Mouse (Mus musculus): ENCODE measurements around the gene Wdr25.

- no peak for TF ChIP-seq CTCF (IDR thresholded peaks at IDR 0.05; ENCODE audit: insufficient read depth, low read length)
- TF ChIP-seq POLR2A (IDR thresholded peaks at IDR 0.05; ENCODE audit: borderline replicate concordance, extremely low read depth, low read depth, low read length), result no peak
These were observed 65.7 kb downstream of the Wdr25 start for GRCm38 (mm10) chr12:108958991-108959638.
